Mouse (Mus musculus) stomach, adult 2 months (tissue): ENCODE results near the gene Duxf3. TPM values are rescaled to one million over a fixed set of nuclear protein-coding genes. Genes with fewer than 3 reads are reported as not detected.

Experiments used
- polyA plus RNA-seq: library from polyadenylated mRNA; depleted of rRNA; stranded (reverse); fragments of >200 nt; gene quantifications from 2 replicates; pipeline ENCODE4 v1.2.3, GENCODE M21; 2012; rRNA removed

Gene Duxf3
- polyA plus RNA-seq, result not detected in 2 replicates

GRCm38 (mm10) chr10:58232641-58232969 is at the start of gene Duxf3:
Duxf3 (minus strand) TSS chr10:58232675.

GRCm38 (mm10) chr10:58255213-58255892 is 22.9 kb upstream of the Duxf3 start, which contains the start of gene Gcc2:
Gcc2 (plus strand) TSS chr10:58255497.

GRCm38 (mm10) chr10:58236613-58237012 is 4.1 kb upstream of the Duxf3 start, which contains the start of gene Gm4981:
Gm4981 (minus strand) TSS chr10:58236701.

GRCm38 (mm10) chr10:58224827-58225785 is 7.4 kb downstream of the Duxf3 start, which contains the start of gene AW822073:
AW822073 (minus strand) TSS chr10:58224930.

Other genes starting within 250 kb of the Duxf3 start
- gene AW822073, start 7.7 kb downstream of the Duxf3 start, polyA plus RNA-seq, result 0.17 TPM in 1 of 2 replicates, not detected in the other
- gene Gm4981, start 4.0 kb upstream of the Duxf3 start, polyA plus RNA-seq, result not detected in 2 replicates
- gene Gcc2, start 22.8 kb upstream of the Duxf3 start, polyA plus RNA-seq, result 1.6 and 2.2 TPM in 2 replicates
- gene Lims1, start 90.8 kb upstream of the Duxf3 start, polyA plus RNA-seq, result 0.70 and 2.1 TPM in 2 replicates
- gene Ranbp2, start 214.2 kb upstream of the Duxf3 start, polyA plus RNA-seq, result 0.13 and 0.42 TPM in 2 replicates